Mouse (Mus musculus): Measurements from ENCODE around the gene Cacna1c. TPM values are rescaled to one million over a fixed set of nuclear protein-coding genes. Genes with fewer than 3 reads are reported as not detected.
A peak's percentile ranks its signal among the peaks of the same experiment; 100 is the strongest.

Cacna1c gene
- polyA plus RNA-seq, 1 experiment from 2014 or later = 0.30 TPM

DNA sequence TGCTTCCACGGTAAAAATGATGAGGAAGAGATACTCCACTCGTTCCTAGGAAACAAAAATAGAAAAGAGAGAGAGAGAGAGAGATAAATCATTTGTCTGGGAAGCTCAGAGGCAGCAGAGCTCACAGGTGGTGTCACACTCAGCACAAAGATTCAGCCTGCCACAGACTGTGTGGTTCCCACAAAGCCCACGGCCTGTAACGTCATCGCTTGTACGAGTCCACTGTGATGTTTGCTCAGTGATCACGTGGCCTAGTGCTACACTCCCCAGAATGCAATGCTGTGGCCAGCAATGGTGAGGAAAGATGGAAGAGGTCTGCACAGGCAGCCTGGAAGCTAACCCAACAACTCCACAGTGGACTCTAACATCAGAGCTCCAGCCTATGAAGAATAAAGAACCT lies 415.9 kb downstream of the Cacna1c start:
- no peak for ATAC-seq (ENCODE audit: low read depth)
- whole genome bisulfite sequencing (ENCODE audit: insufficient replicate concordance) = 67% methylated on average over 7 of the region's 7 CpGs
- H3K4me1 ChIP-seq (ENCODE audit: control insufficient read depth, low read depth, low read length) = peaks cover 6% of the 10 kb centered on the region
- no peak overlapping the region for H3K27ac ChIP-seq (ENCODE audit: low read length)
- no peak overlapping the region for H3K4me3 ChIP-seq (ENCODE audit: low read depth, low read length)
- no peak overlapping the region for H3K4me2 ChIP-seq (ENCODE audit: low read depth, low read length)
- no peak overlapping the region for H3K9ac ChIP-seq (ENCODE audit: low read depth, low read length)
- H3K36me3 ChIP-seq (ENCODE audit: control insufficient read depth, insufficient read depth) = no peaks in the 10 kb centered on the region
- H3K27me3 ChIP-seq (ENCODE audit: control insufficient read depth, insufficient read depth, low read depth, low read length) = no peaks in the 10 kb centered on the region
- H3K9me3 ChIP-seq (replicated peaks; ENCODE audit: control insufficient read depth, low read length) = no peaks in the 10 kb centered on the region

DNA sequence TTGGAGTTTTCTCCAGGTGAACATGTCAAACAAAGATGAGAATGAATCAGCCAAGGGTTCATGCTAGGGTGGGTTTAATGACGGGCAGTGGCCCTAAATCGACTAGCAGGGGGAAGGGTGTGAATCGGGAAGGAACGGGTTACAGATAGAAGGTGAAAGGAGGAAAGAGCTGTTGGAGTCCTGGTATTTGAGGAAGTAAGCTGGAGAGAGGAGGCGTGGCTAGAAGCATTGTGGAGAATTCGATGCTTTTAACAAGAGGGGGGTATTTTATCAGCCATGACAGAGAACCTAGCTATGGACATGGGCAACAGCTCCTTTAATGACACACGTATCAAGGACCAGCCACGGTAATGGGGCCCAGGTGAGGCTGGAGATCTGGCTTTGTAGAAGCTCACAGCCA lies 417.0 kb downstream of the Cacna1c start:
- Histone ChIP-seq H3K27ac (ENCODE audit: low read length) (no peak overlapping the region), H3K36me3 (ENCODE audit: control insufficient read depth, insufficient read depth) (no peaks in the 10 kb centered on the region), H3K27me3 (ENCODE audit: control insufficient read depth, insufficient read depth, low read depth, low read length) (no peaks in the 10 kb centered on the region), H3K4me2 (ENCODE audit: low read depth, low read length) (no peak overlapping the region), H3K9ac (ENCODE audit: low read depth, low read length) (no peak overlapping the region), H3K9me3 (replicated peaks; ENCODE audit: control insufficient read depth, low read length) (no peaks in the 10 kb centered on the region), H3K4me3 (ENCODE audit: low read depth, low read length) (no peak overlapping the region), H3K4me1 (ENCODE audit: control insufficient read depth, low read depth, low read length) (peaks cover 6% of the 10 kb centered on the region)
- no peak for ATAC-seq (ENCODE audit: low read depth)
- WGBS (ENCODE audit: insufficient replicate concordance) = 33% methylated on average over 8 of the region's 8 CpGs

DNA sequence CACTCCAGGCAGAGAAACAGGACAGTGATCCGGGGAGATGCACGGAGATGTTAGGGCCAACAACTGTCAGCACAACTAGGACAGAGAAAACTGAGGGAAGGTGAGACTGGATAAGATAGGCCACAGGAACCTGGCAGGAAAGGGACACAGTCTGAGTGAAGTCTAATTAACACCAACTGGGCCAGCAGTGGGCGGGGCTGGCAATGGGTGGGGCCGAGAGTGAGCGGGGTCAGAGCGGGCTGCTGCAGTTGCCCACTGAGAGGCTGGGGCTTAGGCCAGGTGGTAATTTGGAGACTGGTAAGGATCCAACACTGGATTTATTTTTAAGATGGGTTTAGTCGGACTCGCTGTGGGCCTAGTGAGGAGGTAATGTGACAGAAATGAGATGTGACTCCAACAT lies 418.8 kb downstream of the Cacna1c start:
- Histone ChIP-seq H3K4me3 (ENCODE audit: low read depth, low read length) (no peak overlapping the region), H3K9me3 (replicated peaks; ENCODE audit: control insufficient read depth, low read length) (no peaks in the 10 kb centered on the region), H3K4me2 (ENCODE audit: low read depth, low read length) (no peak overlapping the region), H3K27ac (ENCODE audit: low read length) (no peak overlapping the region), H3K9ac (ENCODE audit: low read depth, low read length) (no peak overlapping the region), H3K4me1 (ENCODE audit: control insufficient read depth, low read depth, low read length) (peaks cover 6% of the 10 kb centered on the region), H3K36me3 (ENCODE audit: control insufficient read depth, insufficient read depth) (no peaks in the 10 kb centered on the region), H3K27me3 (ENCODE audit: control insufficient read depth, insufficient read depth, low read depth, low read length) (no peaks in the 10 kb centered on the region)
- ATAC-seq (ENCODE audit: low read depth) = peak; percentile 59
- WGBS (ENCODE audit: insufficient replicate concordance) = 46% methylated on average over 8 of the region's 8 CpGs

DNA sequence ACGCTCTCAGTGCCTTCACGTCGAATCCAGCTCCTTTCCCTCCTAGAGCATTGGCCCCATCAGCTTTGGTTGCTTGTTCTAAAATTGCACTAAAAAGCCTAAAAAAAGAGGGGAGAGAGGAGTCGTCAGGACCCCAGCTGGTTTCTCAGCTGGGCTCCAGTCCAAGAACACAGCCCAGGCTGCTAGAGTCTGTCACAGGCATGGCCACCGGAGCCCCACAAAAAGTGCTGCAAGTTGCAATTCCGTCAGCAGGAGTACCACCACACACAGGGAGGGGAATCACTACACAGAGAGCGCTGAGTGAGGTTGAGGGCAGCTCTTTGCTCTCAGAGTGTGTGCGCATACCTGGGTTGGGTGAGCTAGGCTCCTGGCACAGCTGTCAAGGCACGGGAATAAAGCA lies 419.8 kb downstream of the Cacna1c start:
- Histone ChIP-seq H3K27ac (ENCODE audit: low read length) (no peak overlapping the region), H3K4me3 (ENCODE audit: low read depth, low read length) (no peak overlapping the region), H3K9me3 (replicated peaks; ENCODE audit: control insufficient read depth, low read length) (no peaks in the 10 kb centered on the region), H3K4me2 (ENCODE audit: low read depth, low read length) (no peak overlapping the region), H3K9ac (ENCODE audit: low read depth, low read length) (no peak overlapping the region), H3K36me3 (ENCODE audit: control insufficient read depth, insufficient read depth) (no peaks in the 10 kb centered on the region), H3K27me3 (ENCODE audit: control insufficient read depth, insufficient read depth, low read depth, low read length) (no peaks in the 10 kb centered on the region), H3K4me1 (ENCODE audit: control insufficient read depth, low read depth, low read length) (peaks cover 13% of the 10 kb centered on the region)
- ATAC-seq (ENCODE audit: low read depth) = no peak
- WGBS (ENCODE audit: insufficient replicate concordance) = 74% methylated on average over 9 of the region's 9 CpGs

DNA sequence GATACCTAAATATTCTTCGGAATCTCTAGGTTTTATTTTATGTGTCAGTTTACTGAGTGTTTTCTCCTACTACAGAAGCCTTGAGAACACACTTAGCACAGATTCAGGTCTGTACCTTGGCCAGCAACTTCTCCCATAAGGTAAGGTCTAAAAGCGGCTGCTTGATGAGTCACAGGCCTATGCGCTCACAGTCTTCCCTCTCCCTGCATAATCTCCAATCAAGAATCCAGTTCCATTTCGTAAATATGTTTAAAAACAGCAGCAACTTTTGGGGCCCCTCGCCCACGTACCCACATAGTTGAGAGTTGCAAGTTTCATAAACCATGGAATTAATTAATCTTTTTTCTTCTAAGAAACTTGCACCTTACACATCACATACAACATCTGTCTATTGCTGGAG lies 423.6 kb downstream of the Cacna1c start:
- no peak for ATAC-seq (ENCODE audit: low read depth)
- H3K27ac ChIP-seq (ENCODE audit: low read length) = no peak overlapping the region
- no peak overlapping the region for H3K9ac ChIP-seq (ENCODE audit: low read depth, low read length)
- H3K4me3 ChIP-seq (ENCODE audit: low read depth, low read length) = no peak overlapping the region
- no peaks in the 10 kb centered on the region for H3K9me3 ChIP-seq (replicated peaks; ENCODE audit: control insufficient read depth, low read length)
- H3K27me3 ChIP-seq (ENCODE audit: control insufficient read depth, insufficient read depth, low read depth, low read length) = no peaks in the 10 kb centered on the region
- WGBS (ENCODE audit: insufficient replicate concordance) = 80% methylated on average over 6 of the region's 6 CpGs
- H3K4me2 ChIP-seq (ENCODE audit: low read depth, low read length) = no peak overlapping the region
- H3K4me1 ChIP-seq (ENCODE audit: control insufficient read depth, low read depth, low read length) = peaks cover 29% of the 10 kb centered on the region
- H3K36me3 ChIP-seq (ENCODE audit: control insufficient read depth, insufficient read depth) = no peaks in the 10 kb centered on the region

DNA sequence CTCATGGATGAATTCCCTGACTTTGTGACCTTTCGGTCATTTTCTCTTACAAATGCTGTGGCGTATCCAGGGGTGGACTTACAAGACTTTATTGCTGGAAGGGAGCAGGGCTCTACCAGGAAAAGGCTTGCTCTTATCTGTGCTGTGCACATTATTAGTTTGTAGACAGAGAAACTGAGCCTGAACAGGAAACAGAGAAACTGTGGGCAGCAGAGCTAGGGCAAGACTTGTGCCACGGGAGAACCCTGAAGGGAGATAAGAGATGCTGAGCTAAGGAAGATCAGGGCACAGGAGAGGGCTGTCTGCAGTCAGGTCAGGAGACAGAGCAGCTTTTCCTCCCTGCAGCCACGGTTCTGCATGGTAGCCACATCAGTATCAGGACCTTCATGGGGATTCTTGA lies 425.1 kb downstream of the Cacna1c start:
- ATAC-seq (ENCODE audit: low read depth) = peak; percentile 92
- no peak overlapping the region for H3K4me3 ChIP-seq (ENCODE audit: low read depth, low read length)
- H3K4me1 ChIP-seq (ENCODE audit: control insufficient read depth, low read depth, low read length) = peaks cover 25% of the 10 kb centered on the region
- 23% methylated on average over 4 of the region's 4 CpGs for WGBS (ENCODE audit: insufficient replicate concordance)
- peak overlapping the region; percentile 69 for H3K27ac ChIP-seq (ENCODE audit: low read length)
- H3K27me3 ChIP-seq (ENCODE audit: control insufficient read depth, insufficient read depth, low read depth, low read length) = no peaks in the 10 kb centered on the region
- H3K4me2 ChIP-seq (ENCODE audit: low read depth, low read length) = peak overlapping the region; percentile 48
- H3K9ac ChIP-seq (ENCODE audit: low read depth, low read length) = 0 out of 2 replicates have a peak overlapping the region, but pooled peaks have one; percentile 11
- no peaks in the 10 kb centered on the region for H3K36me3 ChIP-seq (ENCODE audit: control insufficient read depth, insufficient read depth)
- no peaks in the 10 kb centered on the region for H3K9me3 ChIP-seq (replicated peaks; ENCODE audit: control insufficient read depth, low read length)

DNA sequence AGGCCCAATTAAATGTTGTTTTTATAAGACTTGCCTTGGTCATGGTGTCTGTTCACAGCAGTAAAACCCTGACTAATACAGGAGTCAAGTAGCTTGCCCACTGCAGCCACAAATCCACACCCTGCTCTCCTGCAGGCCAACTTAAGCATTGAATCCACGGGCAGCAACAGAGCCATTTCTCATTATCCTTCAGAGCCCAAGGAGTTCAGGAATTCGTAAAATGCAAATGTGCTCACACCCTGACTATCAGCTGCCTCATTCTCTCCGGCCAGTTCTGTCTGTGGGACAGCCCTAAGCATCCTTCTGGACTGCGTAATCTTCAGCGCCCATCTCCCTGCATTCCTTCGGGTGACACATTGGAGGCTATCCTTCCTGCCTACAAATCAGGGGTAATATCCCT lies 425.8 kb downstream of the Cacna1c start:
- Histone ChIP-seq H3K9ac (ENCODE audit: low read depth, low read length) (no peak overlapping the region), H3K4me3 (ENCODE audit: low read depth, low read length) (no peak overlapping the region), H3K4me1 (ENCODE audit: control insufficient read depth, low read depth, low read length) (peaks cover 25% of the 10 kb centered on the region), H3K4me2 (ENCODE audit: low read depth, low read length) (peak overlapping the region; percentile 48), H3K9me3 (replicated peaks; ENCODE audit: control insufficient read depth, low read length) (no peaks in the 10 kb centered on the region), H3K27me3 (ENCODE audit: control insufficient read depth, insufficient read depth, low read depth, low read length) (no peaks in the 10 kb centered on the region), H3K36me3 (ENCODE audit: control insufficient read depth, insufficient read depth) (no peaks in the 10 kb centered on the region), H3K27ac (ENCODE audit: low read length) (peak overlapping the region; percentile 69)
- WGBS (ENCODE audit: insufficient replicate concordance) = 65% methylated on average over 6 of the region's 6 CpGs
- no peak for ATAC-seq (ENCODE audit: low read depth)

DNA sequence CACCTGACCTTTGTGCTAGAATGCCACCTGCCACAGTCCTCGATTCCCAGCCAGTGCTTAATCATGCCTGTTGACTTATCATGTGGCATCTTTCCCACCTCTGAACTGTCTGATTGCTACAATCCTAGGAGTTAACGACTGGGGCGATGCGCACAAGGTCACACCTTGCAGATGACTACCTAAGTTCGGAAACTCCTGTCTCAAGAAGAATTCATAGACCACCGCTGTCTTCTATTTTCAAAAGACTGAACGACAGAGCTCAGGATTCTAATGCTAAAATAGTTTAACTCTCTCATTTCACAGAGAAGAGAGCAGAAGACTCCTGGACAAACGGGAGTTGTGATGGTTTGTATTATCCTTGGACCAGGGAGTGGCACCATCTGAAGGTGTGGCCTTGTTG lies 426.4 kb downstream of the Cacna1c start:
- no peak overlapping the region for H3K27ac ChIP-seq (ENCODE audit: low read length)
- H3K36me3 ChIP-seq (ENCODE audit: control insufficient read depth, insufficient read depth) = no peaks in the 10 kb centered on the region
- WGBS (ENCODE audit: insufficient replicate concordance) = 80% methylated on average over 8 of the region's 8 CpGs
- ATAC-seq (ENCODE audit: low read depth) = no peak
- H3K9ac ChIP-seq (ENCODE audit: low read depth, low read length) = no peak overlapping the region
- no peak overlapping the region for H3K4me3 ChIP-seq (ENCODE audit: low read depth, low read length)
- H3K4me1 ChIP-seq (ENCODE audit: control insufficient read depth, low read depth, low read length) = peaks cover 25% of the 10 kb centered on the region
- H3K9me3 ChIP-seq (replicated peaks; ENCODE audit: control insufficient read depth, low read length) = no peaks in the 10 kb centered on the region
- no peaks in the 10 kb centered on the region for H3K27me3 ChIP-seq (ENCODE audit: control insufficient read depth, insufficient read depth, low read depth, low read length)
- no peak overlapping the region for H3K4me2 ChIP-seq (ENCODE audit: low read depth, low read length)

DNA sequence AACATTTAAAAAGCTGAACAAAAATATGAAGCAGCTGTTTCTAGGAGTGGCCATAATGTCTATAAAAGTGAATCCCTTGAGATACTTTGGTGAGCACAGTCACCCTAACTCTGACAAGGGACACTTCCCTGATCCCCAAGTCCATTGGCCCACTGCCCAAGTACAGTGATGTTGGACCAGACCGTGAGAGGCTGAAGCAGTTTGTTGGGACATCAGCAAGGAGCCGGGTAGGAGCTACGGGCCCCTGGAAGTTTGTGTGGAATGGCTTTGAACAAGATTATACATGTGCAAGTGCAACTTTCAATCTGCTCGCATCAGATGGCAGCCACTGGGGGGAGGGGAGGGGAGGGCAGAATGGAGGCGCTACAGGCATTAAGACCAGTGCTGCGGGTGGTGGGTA lies 428.5 kb downstream of the Cacna1c start:
- H3K4me2 ChIP-seq (ENCODE audit: low read depth, low read length) = no peak overlapping the region

More for the DNA sequence above, 428.5 kb downstream of the Cacna1c start:
- WGBS (ENCODE audit: insufficient replicate concordance) = 64% methylated on average over 6 of the region's 6 CpGs
- no peak overlapping the region for H3K4me3 ChIP-seq (ENCODE audit: low read depth, low read length)
- H3K9me3 ChIP-seq (replicated peaks; ENCODE audit: control insufficient read depth, low read length) = no peaks in the 10 kb centered on the region
- H3K27ac ChIP-seq (ENCODE audit: low read length) = no peak overlapping the region
- no peak for ATAC-seq (ENCODE audit: low read depth)
- peaks cover 25% of the 10 kb centered on the region for H3K4me1 ChIP-seq (ENCODE audit: control insufficient read depth, low read depth, low read length)
- no peak overlapping the region for H3K9ac ChIP-seq (ENCODE audit: low read depth, low read length)
- H3K27me3 ChIP-seq (ENCODE audit: control insufficient read depth, insufficient read depth, low read depth, low read length) = no peaks in the 10 kb centered on the region
- H3K36me3 ChIP-seq (ENCODE audit: control insufficient read depth, insufficient read depth) = no peaks in the 10 kb centered on the region

All from liver, embryonic 16.5 days (tissue).